Mouse (Mus musculus): ENCODE measurements around the gene Fignl1. TPM values are rescaled to one million over a fixed set of nuclear protein-coding genes. Genes with fewer than 3 reads are reported as not detected.

The Fignl1 gene
- polyA plus RNA-seq, 1 experiment: 10.6 TPM

DNA sequence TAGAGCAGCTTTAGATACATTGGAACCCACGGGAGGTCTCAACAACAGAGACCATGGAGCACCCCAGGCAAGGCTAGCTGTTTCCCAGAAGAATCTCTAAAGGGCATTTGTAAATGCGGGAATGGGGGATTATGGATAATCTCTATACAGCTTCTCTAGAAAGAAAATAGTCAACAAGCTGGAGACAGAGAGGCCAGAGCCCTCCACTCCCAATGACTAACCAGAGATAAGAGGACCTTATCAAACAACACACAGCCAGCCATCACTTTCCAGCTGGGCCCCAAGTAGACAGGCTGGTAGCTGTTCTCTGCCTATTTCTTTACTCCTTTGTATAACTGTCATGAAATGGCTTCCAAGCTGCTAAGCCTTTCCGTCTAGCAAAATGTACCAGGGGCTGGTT lies 7.0 kb upstream of the Fignl1 start:
- Histone ChIP-seq H3K27ac (ENCODE audit: insufficient read depth, low read depth, low read length) (no peak overlapping the region), H3K4me3 (ENCODE audit: insufficient read depth, low read length) (no peak overlapping the region), H3K4me1 (ENCODE audit: control insufficient read depth, insufficient read depth, low read length) (peaks cover 12% of the 10 kb centered on the region)
- TF ChIP-seq POLR2A (IDR thresholded peaks at IDR 0.05; ENCODE audit: borderline replicate concordance, low read depth, low read length) (no peak), CTCF (IDR thresholded peaks at IDR 0.05; ENCODE audit: low read depth, low read length) (no peak)

DNA sequence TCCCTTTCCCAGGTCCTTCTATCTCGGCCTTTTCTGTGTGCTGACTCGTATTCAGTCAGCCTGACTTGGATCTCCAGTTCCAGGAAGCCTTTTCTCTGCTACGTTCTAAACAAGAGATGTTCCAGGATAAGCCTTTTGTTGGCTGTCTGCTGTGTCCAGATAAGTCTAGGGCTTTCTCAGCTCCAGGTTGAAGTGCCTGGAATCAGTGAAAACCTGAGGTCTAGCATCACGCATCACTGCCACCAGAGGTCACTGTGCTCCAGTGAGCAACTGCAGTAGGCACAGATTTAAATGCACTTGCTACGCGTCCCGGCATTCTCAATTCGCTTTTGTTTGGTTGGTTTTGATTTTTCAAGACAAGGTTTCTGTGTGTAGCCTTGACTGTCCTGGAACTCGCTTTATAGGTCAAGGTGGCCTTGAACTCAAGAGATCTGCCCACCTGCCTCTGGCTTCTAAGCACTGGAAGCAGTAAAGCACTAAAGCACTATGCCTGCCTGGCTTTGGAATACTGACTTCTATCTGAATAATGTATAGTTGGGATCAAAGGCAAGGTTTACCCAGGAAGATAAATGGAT lies 3.2 kb upstream of the Fignl1 start:
- Histone ChIP-seq H3K4me3 (ENCODE audit: insufficient read depth, low read length) (peak overlapping the region; percentile 42), H3K4me1 (ENCODE audit: control insufficient read depth, insufficient read depth, low read length) (peaks cover 5% of the 10 kb centered on the region), H3K27ac (ENCODE audit: insufficient read depth, low read depth, low read length) (no peak overlapping the region)
- TF ChIP-seq CTCF (IDR thresholded peaks at IDR 0.05; ENCODE audit: low read depth, low read length) (peak; percentile 93), POLR2A (IDR thresholded peaks at IDR 0.05; ENCODE audit: borderline replicate concordance, low read depth, low read length) (no peak)

DNA sequence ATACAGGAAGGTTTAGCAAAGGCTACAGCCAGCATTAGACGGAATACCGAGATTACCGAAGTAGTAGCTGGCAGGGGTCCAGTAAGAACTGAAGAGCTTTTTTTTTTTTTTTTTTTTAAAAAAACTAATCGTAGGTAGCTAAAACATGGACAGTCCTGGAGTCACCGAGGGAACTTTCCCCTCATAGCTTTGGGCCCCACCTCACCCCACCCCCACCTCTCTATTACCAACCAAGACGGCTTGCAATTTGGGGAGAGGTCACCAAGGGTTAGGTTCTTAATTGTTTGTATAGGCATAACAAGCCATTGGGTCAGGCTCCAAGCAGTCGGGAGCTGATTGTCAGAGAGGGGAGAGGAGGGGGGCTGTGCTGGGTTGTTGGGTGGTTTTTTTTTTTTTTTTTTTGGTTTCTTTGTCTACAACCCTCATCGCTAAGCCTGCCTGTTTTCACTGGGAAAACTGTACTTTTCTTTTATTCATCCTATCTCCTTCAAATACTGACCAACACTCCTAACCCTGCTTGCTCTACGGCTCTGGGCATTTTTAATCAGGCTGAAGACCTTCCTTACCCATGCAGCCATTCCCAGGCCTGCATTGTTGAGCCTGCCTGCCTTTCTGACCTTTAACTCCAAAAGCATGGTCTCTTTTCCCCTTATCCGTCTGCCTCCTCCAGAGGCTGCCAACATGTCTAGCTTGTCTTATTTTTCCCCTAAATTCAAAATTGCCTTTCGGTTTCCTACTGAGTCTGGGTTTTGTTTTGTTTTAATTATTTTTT lies 828 bp upstream of the Fignl1 start:
- TF ChIP-seq CTCF (IDR thresholded peaks at IDR 0.05; ENCODE audit: low read depth, low read length) (no peak), POLR2A (IDR thresholded peaks at IDR 0.05; ENCODE audit: borderline replicate concordance, low read depth, low read length) (no peak)

DNA sequence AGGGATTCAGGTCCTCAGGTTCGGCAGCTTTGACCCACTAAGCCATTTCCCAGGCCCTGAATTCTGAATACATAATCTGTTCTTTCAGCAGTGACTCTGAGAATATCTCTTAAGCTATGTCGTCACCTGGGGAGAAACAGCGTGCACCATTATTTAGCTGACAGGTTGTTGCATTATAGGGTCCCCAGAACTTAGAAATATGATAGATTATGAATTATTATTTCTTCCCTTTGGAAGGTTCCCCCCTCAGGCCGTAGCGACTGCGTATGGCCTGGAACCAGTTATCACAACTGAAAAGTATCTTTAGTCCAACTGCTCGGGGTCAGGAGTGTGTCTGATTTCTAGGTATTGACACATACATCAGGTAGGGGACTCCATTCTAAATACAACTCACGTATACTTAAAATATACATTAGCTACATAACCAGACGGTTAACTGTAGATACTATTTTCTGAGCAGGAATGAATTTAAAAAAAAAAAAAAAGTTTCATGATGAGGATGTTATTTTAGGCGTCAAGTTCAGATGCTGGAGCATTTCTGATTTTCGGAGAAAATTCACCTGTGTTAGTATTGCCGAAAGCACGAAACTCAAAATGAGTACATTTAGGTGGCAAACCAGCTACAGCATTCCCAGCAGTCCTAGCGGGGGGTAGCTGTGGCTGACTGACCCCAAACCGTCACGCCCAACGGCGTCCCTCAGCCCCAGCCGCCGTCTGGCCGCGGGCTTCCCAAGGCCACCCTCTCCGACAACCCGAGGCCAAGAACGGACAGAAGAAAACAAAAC lies 535 bp downstream of the Fignl1 start:
- peak overlapping the region; percentile 71 for H3K4me3 ChIP-seq (ENCODE audit: insufficient read depth, low read length)
- TF ChIP-seq CTCF (IDR thresholded peaks at IDR 0.05; ENCODE audit: low read depth, low read length): no peak
- no peak for TF ChIP-seq POLR2A (IDR thresholded peaks at IDR 0.05; ENCODE audit: borderline replicate concordance, low read depth, low read length)
- H3K27ac ChIP-seq (ENCODE audit: insufficient read depth, low read depth, low read length): peak overlapping the region; percentile 26; the same call in 1 of the 2 replicates
- H3K4me1 ChIP-seq (ENCODE audit: control insufficient read depth, insufficient read depth, low read length): peaks cover 10% of the 10 kb centered on the region

More for the DNA sequence above, 828 bp upstream of the Fignl1 start:
- peak overlapping the region; percentile 71 for H3K4me3 ChIP-seq (ENCODE audit: insufficient read depth, low read length)
- H3K27ac ChIP-seq (ENCODE audit: insufficient read depth, low read depth, low read length): peak overlapping the region; percentile 77
- peaks cover 10% of the 10 kb centered on the region for H3K4me1 ChIP-seq (ENCODE audit: control insufficient read depth, insufficient read depth, low read length)

DNA sequence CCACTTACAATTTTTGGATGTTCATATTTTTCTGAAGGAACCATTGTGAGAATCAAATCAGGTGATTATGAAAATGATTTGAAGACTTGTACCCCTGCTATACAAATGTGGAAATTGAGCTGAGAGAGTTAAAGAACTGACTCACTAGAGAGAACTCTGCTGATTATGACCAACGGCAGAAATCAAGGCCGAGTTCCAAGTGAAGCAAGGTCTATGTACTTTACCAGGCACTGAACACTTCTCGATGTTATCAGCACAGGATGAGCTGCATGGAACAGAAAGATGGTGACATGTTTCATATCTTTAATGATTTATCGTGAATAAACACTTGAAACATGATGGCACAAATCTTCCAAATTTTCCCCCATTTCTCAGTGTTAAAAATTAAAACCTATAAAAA lies 2.8 kb downstream of the Fignl1 start:
- Histone ChIP-seq H3K4me3 (ENCODE audit: insufficient read depth, low read length) (no peak overlapping the region), H3K27ac (ENCODE audit: insufficient read depth, low read depth, low read length) (no peak overlapping the region), H3K4me1 (ENCODE audit: control insufficient read depth, insufficient read depth, low read length) (peaks cover 10% of the 10 kb centered on the region)
- TF ChIP-seq CTCF (IDR thresholded peaks at IDR 0.05; ENCODE audit: low read depth, low read length) (no peak), POLR2A (IDR thresholded peaks at IDR 0.05; ENCODE audit: borderline replicate concordance, low read depth, low read length) (no peak)

GRCm38 (mm10) chr11:11804421-11804820 lies 4.3 kb downstream of the Fignl1 start:
- no peak overlapping the region for H3K4me3 ChIP-seq (ENCODE audit: insufficient read depth, low read length)
- no peak for TF ChIP-seq POLR2A (IDR thresholded peaks at IDR 0.05; ENCODE audit: borderline replicate concordance, low read depth, low read length)
- no peak for TF ChIP-seq CTCF (IDR thresholded peaks at IDR 0.05; ENCODE audit: low read depth, low read length)
- H3K27ac ChIP-seq (ENCODE audit: insufficient read depth, low read depth, low read length): no peak overlapping the region
- H3K4me1 ChIP-seq (ENCODE audit: control insufficient read depth, insufficient read depth, low read length): peaks cover 8% of the 10 kb centered on the region

DNA sequence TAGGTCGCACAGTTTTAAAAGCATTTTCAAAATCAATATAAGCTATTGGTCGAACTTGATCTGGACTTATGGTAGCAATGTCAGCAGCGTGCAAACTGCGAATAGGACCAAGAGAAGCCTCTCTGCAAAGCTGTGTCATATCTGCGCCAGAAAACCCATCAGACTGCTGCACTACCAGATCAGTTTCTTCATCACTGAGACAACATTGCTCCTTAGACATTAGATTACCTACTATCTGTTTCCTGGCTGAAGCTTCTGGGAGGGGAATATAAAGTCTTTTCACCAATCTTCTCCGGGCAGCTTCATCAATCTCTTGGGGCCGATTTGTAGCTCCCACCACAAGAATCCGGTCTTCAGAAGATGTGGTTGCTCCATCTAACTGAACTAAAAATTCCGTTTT lies 7.7 kb downstream of the Fignl1 start:
- Histone ChIP-seq H3K27ac (ENCODE audit: insufficient read depth, low read depth, low read length) (no peak overlapping the region), H3K4me1 (ENCODE audit: control insufficient read depth, insufficient read depth, low read length) (peaks cover 5% of the 10 kb centered on the region), H3K4me3 (ENCODE audit: insufficient read depth, low read length) (no peak overlapping the region)
- TF ChIP-seq POLR2A (IDR thresholded peaks at IDR 0.05; ENCODE audit: borderline replicate concordance, low read depth, low read length): no peak

DNA sequence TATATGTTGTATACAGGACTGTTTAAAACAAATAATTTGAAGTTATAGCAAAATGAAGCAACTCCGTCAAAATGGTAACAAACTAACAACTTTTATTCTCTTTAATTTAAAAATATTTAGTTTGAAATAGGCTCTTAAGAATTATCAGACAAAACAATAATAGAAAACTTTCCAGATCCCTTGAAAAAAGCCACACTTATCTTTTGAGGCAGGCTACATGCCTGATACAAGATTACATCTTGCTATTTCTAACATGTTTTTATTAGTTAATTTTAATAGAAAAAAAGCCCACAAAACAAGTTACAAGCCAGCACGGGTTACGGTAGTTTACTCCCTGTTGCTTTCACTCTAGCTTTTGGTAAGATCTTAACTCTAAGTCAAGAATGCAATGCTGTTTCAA lies 8.5 kb downstream of the Fignl1 start:
- no peak overlapping the region for H3K27ac ChIP-seq (ENCODE audit: insufficient read depth, low read depth, low read length)
- H3K4me1 ChIP-seq (ENCODE audit: control insufficient read depth, insufficient read depth, low read length): no peaks in the 10 kb centered on the region; the same call in 1 of the 2 replicates
- no peak overlapping the region for H3K4me3 ChIP-seq (ENCODE audit: insufficient read depth, low read length)
- TF ChIP-seq POLR2A (IDR thresholded peaks at IDR 0.05; ENCODE audit: borderline replicate concordance, low read depth, low read length) (no peak), CTCF (IDR thresholded peaks at IDR 0.05; ENCODE audit: low read depth, low read length) (no peak)

- no peak for TF ChIP-seq CTCF (IDR thresholded peaks at IDR 0.05; ENCODE audit: low read depth, low read length)
- no peak for TF ChIP-seq POLR2A (IDR thresholded peaks at IDR 0.05; ENCODE audit: borderline replicate concordance, low read depth, low read length)
- H3K4me1 ChIP-seq (ENCODE audit: control insufficient read depth, insufficient read depth, low read length): no peaks in the 10 kb centered on the region; the same call in 1 of the 2 replicates
- H3K4me3 ChIP-seq (ENCODE audit: insufficient read depth, low read length): no peak overlapping the region
- no peak overlapping the region for H3K27ac ChIP-seq (ENCODE audit: insufficient read depth, low read depth, low read length)
Observed at GRCm38 (mm10) chr11:11798690-11799089, 10.1 kb downstream of the Fignl1 start.

DNA sequence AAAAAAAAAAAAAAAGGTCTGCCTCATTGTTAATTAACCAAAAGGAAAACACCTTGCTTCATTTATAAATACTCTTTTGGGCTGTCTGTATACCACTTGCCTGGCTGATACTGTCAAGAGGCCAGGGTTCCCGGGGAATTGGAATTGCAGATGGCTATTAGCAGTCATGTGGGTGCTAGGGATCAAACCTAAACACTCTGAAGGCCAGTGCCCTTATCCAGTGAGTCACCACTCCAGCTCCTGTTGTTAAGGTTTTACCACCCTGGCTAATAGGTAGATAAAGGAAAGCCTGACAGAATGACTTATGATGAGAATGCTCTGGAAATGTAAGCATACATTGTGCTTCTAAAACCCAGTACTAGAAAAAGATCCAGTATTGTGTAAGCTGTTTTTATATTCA lies 14.1 kb downstream of the Fignl1 start:
- Histone ChIP-seq H3K27ac (ENCODE audit: insufficient read depth, low read depth, low read length) (no peak overlapping the region), H3K4me1 (ENCODE audit: control insufficient read depth, insufficient read depth, low read length) (no peaks in the 10 kb centered on the region), H3K4me3 (ENCODE audit: insufficient read depth, low read length) (no peak overlapping the region)
- TF ChIP-seq POLR2A (IDR thresholded peaks at IDR 0.05; ENCODE audit: borderline replicate concordance, low read depth, low read length): no peak
- TF ChIP-seq CTCF (IDR thresholded peaks at IDR 0.05; ENCODE audit: low read depth, low read length): no peak

Measured in bone marrow macrophage, adult 2 months (primary cell).